Mouse (Mus musculus) colon, adult 2 months (tissue): ENCODE measurements around the gene Rer1. TPM values are rescaled to one million over a fixed set of nuclear protein-coding genes. Genes with fewer than 3 reads are reported as not detected.

Source experiments
- polyA plus RNA-seq: library from polyadenylated mRNA; depleted of rRNA; stranded (reverse); fragments of >200 nt; gene quantifications from 2 replicates; pipeline ENCODE4 v1.2.3, GENCODE M21; 2012; rRNA removed

The Rer1 gene
- polyA plus RNA-seq: 91.5 and 122 TPM in 2 replicates

GRCm38 (mm10) chr4:155086108-155087024, at the start of gene Rer1, which contains the start of gene Morn1:
Gene Rer1, minus strand, starts transcription at chr4:155086382.
Gene Morn1, plus strand, starts transcription at chr4:155086577.

GRCm38 (mm10) chr4:155066834-155067522, 19.2 kb downstream of the Rer1 start, which contains the start of gene Pex10:
Gene Pex10, plus strand, starts transcription at chr4:155067016.

GRCm38 (mm10) chr4:155056724-155057123, 29.5 kb downstream of the Rer1 start, which contains the start of gene Plch2:
Gene Plch2, minus strand, starts transcription at chr4:155056784.

Other genes starting within 250 kb of the Rer1 start
- 0.14 and 0.19 TPM in 2 replicates for gene Ttc34, start 248.9 kb downstream of the Rer1 start, polyA plus RNA-seq
- 0.23 TPM in 1 of 2 replicates, not detected in the other for gene Mmel1, start 216.8 kb downstream of the Rer1 start, polyA plus RNA-seq
- gene Fam213b, start 187.2 kb downstream of the Rer1 start, polyA plus RNA-seq: 13.5 and 17.0 TPM in 2 replicates
- gene Tnfrsf14, start 157.8 kb downstream of the Rer1 start, polyA plus RNA-seq: 57.2 and 61.1 TPM in 2 replicates
- 0.17 and 0.54 TPM in 2 replicates for gene Hes5, start 125.5 kb downstream of the Rer1 start, polyA plus RNA-seq
- gene Pank4, start 122.3 kb downstream of the Rer1 start, polyA plus RNA-seq: 30.0 and 40.2 TPM in 2 replicates
- 107 and 113 TPM in 2 replicates for gene Plch2, start 29.6 kb downstream of the Rer1 start, polyA plus RNA-seq
- gene Pex10, start 19.4 kb downstream of the Rer1 start, polyA plus RNA-seq: 16.7 and 24.8 TPM in 2 replicates
- gene Morn1, start 195 bp upstream of the Rer1 start, polyA plus RNA-seq: 5.7 and 6.6 TPM in 2 replicates
- gene Ski, start 136.2 kb upstream of the Rer1 start, polyA plus RNA-seq: 59.2 and 61.8 TPM in 2 replicates
- 43.9 and 61.0 TPM in 2 replicates for gene Faap20, start 163.4 kb upstream of the Rer1 start, polyA plus RNA-seq